Mouse (Mus musculus) urinary bladder, postnatal 14 days (tissue): Measurements from ENCODE around the gene Ipp.

Source experiments
- DNase-seq: peaks from one replicate; pipeline ENCODE4 v3.0.0; 2021; ENCODE audit warnings: low spot score

Gene Ipp

GRCm38 (mm10) chr4:116557306-116558121 is 50.2 kb downstream of the Ipp start, which contains the start of gene Gpbp1l1:
Gene Gpbp1l1 (plus strand): TSS chr4:116557658.
- DNase-seq, result peak; percentile 98

GRCm38 (mm10) chr4:116558151-116558882 is 51.0 kb downstream of the Ipp start:
- DNase-seq, result no peak
